Mouse (Mus musculus) hindbrain, embryonic 16.5 days (tissue): Measurements from ENCODE around the gene Gm17657. TPM values are rescaled to one million over a fixed set of nuclear protein-coding genes. Genes with fewer than 3 reads are reported as not detected.

ENCODE experiments used
- ATAC-seq: fragments of 200-750 bp; cut with Nextera tagmentation; 2 replicates; pipeline ENCODE4 v1.8.0; 2017; ENCODE audit warnings: moderate TSS enrichment, moderate library complexity
- H3K27ac ChIP-seq: fragments of 300-500 bp; sonication (generic); 2 replicates; pipeline ENCODE4 v1.5.1; 2014; ENCODE audit warnings: low read depth, mild to moderate bottlenecking, control low read depth, low read length, moderate library complexity
- H3K27me3 ChIP-seq: fragments of 300-500 bp; sonication (generic); replicated peaks from 2 replicates; pipeline ENCODE4 v1.6.1; 2014; ENCODE audit warnings: low read length; ENCODE audit not compliant: control insufficient read depth, insufficient read depth
- H3K36me3 ChIP-seq: fragments of 300-500 bp; sonication (generic); 2 replicates; pipeline ENCODE4 v1.6.1; 2014; ENCODE audit warnings: mild to moderate bottlenecking, low read length, moderate library complexity, mixed read lengths; ENCODE audit not compliant: control insufficient read depth, insufficient read depth
- H3K4me1 ChIP-seq: fragments of 300-500 bp; sonication (generic); 2 replicates; pipeline ENCODE4 v1.6.1; 2014; ENCODE audit warnings: low read depth, low read length; ENCODE audit not compliant: control insufficient read depth, insufficient read depth
- H3K4me2 ChIP-seq: fragments of 300-500 bp; sonication (generic); 2 replicates; pipeline ENCODE4 v1.6.1; 2014; ENCODE audit warnings: mild to moderate bottlenecking, low read length, control low read depth, moderate library complexity
- H3K4me3 ChIP-seq: fragments of 300-500 bp; sonication (generic); 2 replicates; pipeline ENCODE4 v1.5.1; 2014; ENCODE audit warnings: mild to moderate bottlenecking, low read length, control low read depth, moderate library complexity
- H3K9ac ChIP-seq: fragments of 300-500 bp; sonication (generic); 2 replicates; pipeline ENCODE4 v1.6.1; 2014; ENCODE audit warnings: low read depth, mild to moderate bottlenecking, control low read depth, low read length, moderate library complexity
- H3K9me3 ChIP-seq: fragments of 300-500 bp; sonication (generic); 2 replicates; pipeline ENCODE4 v1.6.1; 2014; ENCODE audit warnings: mild to moderate bottlenecking, low read length, moderate library complexity; ENCODE audit not compliant: control insufficient read depth
- WGBS: fragments of 180-500 bp; shearing (Covaris S2); extraction: QIAGEN DNeasy Blood & Tissue Kit; methylation state at CpG from one replicate; pipeline ENCODE4 v1.1.7; 2014; 5-methylcytosine and 5-hydroxymethylcytosine counted together
- microRNA-seq: library from miRNA; unstranded; fragments of <30 nt; microRNA quantifications from one replicate; pipeline ENCODE4, GENCODE M21; 2017
- polyA plus RNA-seq: library from polyadenylated mRNA; unstranded; fragments of >200 nt; fragmentation: Nextera tagmentation; extraction: Ambion mirVana; gene quantifications from 2 replicates; pipeline ENCODE4 v1.2.1, GENCODE M21; 2015

The Gm17657 gene
- polyA plus RNA-seq, 1 experiment from 2014 or later: not detected

GRCm38 (mm10) chr17:29474036-29474435, 75.4 kb downstream of the Gm17657 start:
- no peak overlapping the region for H3K27ac ChIP-seq
- no peaks in the 10 kb centered on the region for H3K36me3 ChIP-seq
- ATAC-seq: no peak
- peaks cover 2% of the 10 kb centered on the region for H3K9me3 ChIP-seq
- H3K4me2 ChIP-seq: no peak overlapping the region
- H3K9ac ChIP-seq: no peak overlapping the region
- no peak overlapping the region for H3K4me3 ChIP-seq
- H3K27me3 ChIP-seq: no peaks in the 10 kb centered on the region
- WGBS: 89% methylated on average over 2 of the region's 2 CpGs
- H3K4me1 ChIP-seq: no peaks in the 10 kb centered on the region

GRCm38 (mm10) chr17:29473466-29473865, 76.0 kb downstream of the Gm17657 start:
- WGBS: 98% methylated on average over 10 of the region's 10 CpGs
- H3K36me3 ChIP-seq: no peaks in the 10 kb centered on the region

More at GRCm38 (mm10) chr17:29473466-29473865, 76.0 kb downstream of the Gm17657 start:
- no peak overlapping the region for H3K4me3 ChIP-seq
- H3K9me3 ChIP-seq: peaks cover 2% of the 10 kb centered on the region
- H3K27ac ChIP-seq: no peak overlapping the region
- no peaks in the 10 kb centered on the region for H3K4me1 ChIP-seq
- no peaks in the 10 kb centered on the region for H3K27me3 ChIP-seq
- no peak for ATAC-seq
- H3K9ac ChIP-seq: no peak overlapping the region
- no peak overlapping the region for H3K4me2 ChIP-seq

Small RNA genes lying within 50 kb of the gene (microRNA-seq; reads per million reads assigned to microRNA genes)
- gene Mir7667: not detected

Other genes with a start within 250 kb of the Gm17657 start
- gene Pi16, start 232.0 kb downstream of the Gm17657 start, polyA plus RNA-seq: 2.0 and 2.4 TPM in 2 replicates
- gene Mtch1, start 201.7 kb downstream of the Gm17657 start, polyA plus RNA-seq: 328 and 463 TPM in 2 replicates
- 6.5 and 9.1 TPM in 2 replicates for gene Fgd2, start 188.7 kb downstream of the Gm17657 start, polyA plus RNA-seq
- gene Pim1, start 58.9 kb downstream of the Gm17657 start, polyA plus RNA-seq: 7.2 and 8.2 TPM in 2 replicates
- gene Tbc1d22b, start 147 bp upstream of the Gm17657 start, polyA plus RNA-seq: 26.5 and 33.2 TPM in 2 replicates
- gene Tmem217, start 2.7 kb upstream of the Gm17657 start, polyA plus RNA-seq: 0.76 and 1.0 TPM in 2 replicates
- gene Rnf8, start 65.2 kb upstream of the Gm17657 start, polyA plus RNA-seq: 82.0 and 82.5 TPM in 2 replicates
- 1.8 and 2.3 TPM in 2 replicates for gene Gm28043, start 65.2 kb upstream of the Gm17657 start, polyA plus RNA-seq
- 106 and 117 TPM in 2 replicates for gene Cmtr1, start 111.0 kb upstream of the Gm17657 start, polyA plus RNA-seq
- 9.3 and 11.1 TPM in 2 replicates for gene Ccdc167, start 167.4 kb upstream of the Gm17657 start, polyA plus RNA-seq